In the genomic region with DNA sequence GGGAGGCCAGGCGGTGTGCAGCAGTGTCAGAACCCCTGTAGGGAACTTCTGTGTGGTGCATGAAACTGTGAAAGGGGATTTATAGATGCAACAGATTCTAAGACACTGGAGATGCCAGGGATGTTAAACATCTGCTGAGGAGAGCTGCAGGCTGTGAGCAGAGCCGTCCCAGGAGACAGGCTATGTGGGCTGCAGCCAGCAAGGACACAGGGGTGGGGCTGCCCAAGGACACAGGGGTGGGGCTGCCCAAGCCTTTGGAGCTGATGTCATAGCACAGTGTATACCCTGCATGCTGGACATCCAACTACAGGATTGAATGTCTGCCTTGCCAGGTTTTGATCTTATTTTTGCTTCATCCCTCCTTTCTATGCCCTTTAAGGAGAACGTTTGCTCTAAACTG, we compare ENCODE assay signal across 11 mouse cellular contexts.
DNase-seq lines count a peak whose midpoint lies in the region; ATAC-seq lines count a peak whose summit lies in the region.
"Had no signal": no experiment of that assay in that cellular context is flagged by ENCODE, and none has a peak within 500 bp of the region (broad histone marks: within the 10 kb centered on the region; RNA-seq: fewer than 3 reads in every experiment).

No protein-coding gene starts in this region.

- H3K4me2 ChIP-seq in midbrain, embryonic 11.5 days: no peak overlapping the region
- H3K4me2 ChIP-seq in stomach, embryonic 16.5 days (ENCODE audit: low read depth, low read length): no peak overlapping the region
- H3K4me2 ChIP-seq: heart, embryonic 13.5 days; midbrain, embryonic 13.5 days had no signal

- WGBS in midbrain, embryonic 11.5 days: 69% methylated on average over 3 of the region's 3 CpGs
- WGBS in midbrain, embryonic 10.5 days: 83% methylated on average over 3 of the region's 3 CpGs
- 62% methylated on average over 3 of the region's 3 CpGs for whole genome bisulfite sequencing in stomach, embryonic 16.5 days

- no peaks in the 10 kb centered on the region for H3K36me3 ChIP-seq in midbrain, embryonic 11.5 days (ENCODE audit: control insufficient read depth, insufficient read depth, low read length)
- no peaks in the 10 kb centered on the region for H3K36me3 ChIP-seq in midbrain, embryonic 10.5 days
- H3K36me3 ChIP-seq in stomach, embryonic 16.5 days (ENCODE audit: control insufficient read depth, insufficient read depth, low read length): no peaks in the 10 kb centered on the region
- H3K36me3 ChIP-seq: heart, embryonic 13.5 days; midbrain, embryonic 13.5 days had no signal

- intact Hi-C loops in heart, postnatal 10 days (cut with DNase I): no loop called here

- 0 out of 2 replicates have a peak, but pooled peaks have one; percentile 48 for ATAC-seq in midbrain, embryonic 11.5 days (ENCODE audit: low FRiP score)
- ATAC-seq in stomach, embryonic 16.5 days (ENCODE audit: insufficient read depth, low FRiP score): peak; percentile 66; the same call in 1 of the 2 replicates
- ATAC-seq in frontal cortex, adult (ENCODE audit: low TSS enrichment): no peak
- ATAC-seq: CD4-positive, CD25-positive, alpha-beta regulatory T cell, adult 4 months; midbrain, embryonic 13.5 days had no signal

- H3K9me3 ChIP-seq in midbrain, embryonic 11.5 days (ENCODE audit: control insufficient read depth, low read length): 0 out of 2 replicates have a peak, but pooled peaks cover 4% of the 10 kb centered on the region
- H3K9me3 ChIP-seq in midbrain, embryonic 10.5 days (replicated peaks): peaks cover 6% of the 10 kb centered on the region; the same call in 1 of the 2 replicates
- H3K9me3 ChIP-seq in stomach, embryonic 16.5 days (replicated peaks; ENCODE audit: control insufficient read depth, low read length): peaks cover 6% of the 10 kb centered on the region; the same call in 1 of the 2 replicates

- no peaks in the 10 kb centered on the region for H3K4me1 ChIP-seq in midbrain, embryonic 11.5 days (ENCODE audit: control insufficient read depth, insufficient read depth, low read length)
- no peaks in the 10 kb centered on the region; the same call in 1 of the 2 replicates for H3K4me1 ChIP-seq in midbrain, embryonic 10.5 days
- H3K4me1 ChIP-seq in stomach, embryonic 16.5 days (ENCODE audit: control insufficient read depth, insufficient read depth, low read length): no peaks in the 10 kb centered on the region
- H3K4me1 ChIP-seq: midbrain, embryonic 13.5 days had no signal

- DNase-seq in gastrocnemius, adult 18-20 months (ENCODE audit: low spot score): peak; percentile 47
- no peak for DNase-seq in gastrocnemius, postnatal 4 days (ENCODE audit: low spot score in 2 of 2)
- DNase-seq in midbrain, embryonic 11.5 days (ENCODE audit: low spot score, missing footprints): no peak
- DNase-seq in midbrain, embryonic 10.5 days (ENCODE audit: low spot score): no peak
- DNase-seq in heart, postnatal 10 days: peak; percentile 30 to 33
- DNase-seq in right cerebral cortex, postnatal 14 days: no peak

- no peaks in the 10 kb centered on the region for H3K27me3 ChIP-seq in midbrain, embryonic 11.5 days (ENCODE audit: control insufficient read depth, insufficient read depth, low read length)
- H3K27me3 ChIP-seq in midbrain, embryonic 10.5 days (ENCODE audit: low read depth, poor library complexity, severe bottlenecking): no peaks in the 10 kb centered on the region
- no peaks in the 10 kb centered on the region for H3K27me3 ChIP-seq in stomach, embryonic 16.5 days (ENCODE audit: control insufficient read depth, insufficient read depth, low read length)
- H3K27me3 ChIP-seq: heart, embryonic 13.5 days; midbrain, embryonic 13.5 days had no signal

- H3K27ac ChIP-seq in midbrain, embryonic 11.5 days (ENCODE audit: low read depth, low read length): no peak overlapping the region
- H3K27ac ChIP-seq in midbrain, embryonic 10.5 days (replicated peaks): no peak overlapping the region
- H3K27ac ChIP-seq in stomach, embryonic 16.5 days (ENCODE audit: low read length): no peak overlapping the region
- H3K27ac ChIP-seq: heart, embryonic 13.5 days; midbrain, embryonic 13.5 days had no signal

- H3K9ac ChIP-seq in midbrain, embryonic 11.5 days (ENCODE audit: low read length): no peak overlapping the region
- no peak overlapping the region for H3K9ac ChIP-seq in stomach, embryonic 16.5 days (ENCODE audit: low read length)
- H3K9ac ChIP-seq: heart, embryonic 13.5 days; midbrain, embryonic 13.5 days had no signal

- H3K4me3 ChIP-seq in midbrain, embryonic 11.5 days (ENCODE audit: low read depth, low read length): no peak overlapping the region
- H3K4me3 ChIP-seq in midbrain, embryonic 10.5 days: no peak overlapping the region
- no peak overlapping the region for H3K4me3 ChIP-seq in stomach, embryonic 16.5 days (replicated peaks; ENCODE audit: low read length)
- H3K4me3 ChIP-seq: heart, embryonic 13.5 days; midbrain, embryonic 13.5 days had no signal

Comparison
In these comparisons a context has a peak if more than half of its experiments do, and no peak if none do; other contexts are left out.
1. DNase-seq: peak in gastrocnemius, adult 18-20 months (single experiment) and heart, postnatal 10 days (2 of 2); none in gastrocnemius, postnatal 4 days (0 of 2), midbrain, embryonic 11.5 days (single experiment), midbrain, embryonic 10.5 days (single experiment) and right cerebral cortex, postnatal 14 days (single experiment).